Mouse (Mus musculus): ENCODE measurements around the gene Smagp.
A peak's percentile ranks its signal among the peaks of the same experiment; 100 is the strongest.

The Smagp gene

GRCm38 (mm10) chr15:100670004-100670403, 33.3 kb upstream of the Smagp start:
- peak overlapping the region; percentile 80; the same call in 1 of the 2 replicates for H3K4me3 ChIP-seq (replicated peaks; ENCODE audit: low read length)
- H3K4me1 ChIP-seq (replicated peaks; ENCODE audit: low read depth, low read length) = peaks cover 72% of the 10 kb centered on the region
- H3K36me3 ChIP-seq (ENCODE audit: insufficient read depth, low read length) = no peaks in the 10 kb centered on the region
- peaks cover 28% of the 10 kb centered on the region for H3K27me3 ChIP-seq (ENCODE audit: insufficient read depth, low read length)
- H3K9me3 ChIP-seq (ENCODE audit: low read length) = no peaks in the 10 kb centered on the region
- TF ChIP-seq CTCF (conservative IDR thresholded peaks at IDR 0.05; ENCODE audit: low read length) (no peak), NANOG (IDR thresholded peaks at IDR 0.05; ENCODE audit: borderline replicate concordance, low read length) (no peak), POU5F1 (IDR thresholded peaks at IDR 0.05; ENCODE audit: borderline replicate concordance, low read length) (no peak)

GRCm38 (mm10) chr15:100669337-100669736, 32.6 kb upstream of the Smagp start, which contains the start of gene Bin2:
Gene Bin2, minus strand, starts transcription at chr15:100669553.
- Histone ChIP-seq H3K36me3 (ENCODE audit: insufficient read depth, low read length) (no peaks in the 10 kb centered on the region), H3K27me3 (ENCODE audit: insufficient read depth, low read length) (peaks cover 28% of the 10 kb centered on the region), H3K4me1 (replicated peaks; ENCODE audit: low read depth, low read length) (peaks cover 72% of the 10 kb centered on the region), H3K9me3 (ENCODE audit: low read length) (no peaks in the 10 kb centered on the region), H3K4me3 (replicated peaks; ENCODE audit: low read length) (peak within 1 kb of the TSS; percentile 80)
- TF ChIP-seq POU5F1 (IDR thresholded peaks at IDR 0.05; ENCODE audit: borderline replicate concordance, low read length) (no peak), NANOG (IDR thresholded peaks at IDR 0.05; ENCODE audit: borderline replicate concordance, low read length) (no peak)

GRCm38 (mm10) chr15:100667871-100668545, 31.3 kb upstream of the Smagp start:
- Histone ChIP-seq H3K36me3 (ENCODE audit: insufficient read depth, low read length) (no peaks in the 10 kb centered on the region), H3K4me1 (replicated peaks; ENCODE audit: low read depth, low read length) (peaks cover 74% of the 10 kb centered on the region), H3K27me3 (ENCODE audit: insufficient read depth, low read length) (peaks cover 28% of the 10 kb centered on the region), H3K4me3 (replicated peaks; ENCODE audit: low read length) (no peak overlapping the region), H3K9me3 (ENCODE audit: low read length) (no peaks in the 10 kb centered on the region)
- TF ChIP-seq POU5F1 (IDR thresholded peaks at IDR 0.05; ENCODE audit: borderline replicate concordance, low read length) (no peak), NANOG (IDR thresholded peaks at IDR 0.05; ENCODE audit: borderline replicate concordance, low read length) (no peak), CTCF (conservative IDR thresholded peaks at IDR 0.05; ENCODE audit: low read length) (no peak)

- no peaks in the 10 kb centered on the region for H3K9me3 ChIP-seq (ENCODE audit: low read length)
- peaks cover 28% of the 10 kb centered on the region for H3K27me3 ChIP-seq (ENCODE audit: insufficient read depth, low read length)
- TF ChIP-seq POU5F1 (IDR thresholded peaks at IDR 0.05; ENCODE audit: borderline replicate concordance, low read length) (no peak), CTCF (conservative IDR thresholded peaks at IDR 0.05; ENCODE audit: low read length) (no peak), NANOG (IDR thresholded peaks at IDR 0.05; ENCODE audit: borderline replicate concordance, low read length) (no peak)
- no peaks in the 10 kb centered on the region for H3K36me3 ChIP-seq (ENCODE audit: insufficient read depth, low read length)
- H3K4me1 ChIP-seq (replicated peaks; ENCODE audit: low read depth, low read length) = peaks cover 76% of the 10 kb centered on the region
- H3K4me3 ChIP-seq (replicated peaks; ENCODE audit: low read length) = no peak overlapping the region
Measured at GRCm38 (mm10) chr15:100667420-100667819, 30.7 kb upstream of the Smagp start.

GRCm38 (mm10) chr15:100666851-100667250, 30.1 kb upstream of the Smagp start:
- H3K27me3 ChIP-seq (ENCODE audit: insufficient read depth, low read length) = peaks cover 28% of the 10 kb centered on the region
- H3K36me3 ChIP-seq (ENCODE audit: insufficient read depth, low read length) = no peaks in the 10 kb centered on the region
- H3K9me3 ChIP-seq (ENCODE audit: low read length) = no peaks in the 10 kb centered on the region
- H3K4me3 ChIP-seq (replicated peaks; ENCODE audit: low read length) = 0 out of 2 replicates have a peak overlapping the region, but pooled peaks have one; percentile 17
- peaks cover 80% of the 10 kb centered on the region for H3K4me1 ChIP-seq (replicated peaks; ENCODE audit: low read depth, low read length)
- TF ChIP-seq NANOG (IDR thresholded peaks at IDR 0.05; ENCODE audit: borderline replicate concordance, low read length) (no peak), CTCF (conservative IDR thresholded peaks at IDR 0.05; ENCODE audit: low read length) (no peak), POU5F1 (IDR thresholded peaks at IDR 0.05; ENCODE audit: borderline replicate concordance, low read length) (no peak)

- Histone ChIP-seq H3K9me3 (ENCODE audit: low read length) (no peaks in the 10 kb centered on the region), H3K27me3 (ENCODE audit: insufficient read depth, low read length) (peaks cover 28% of the 10 kb centered on the region), H3K4me1 (replicated peaks; ENCODE audit: low read depth, low read length) (peaks cover 81% of the 10 kb centered on the region), H3K4me3 (replicated peaks; ENCODE audit: low read length) (no peak overlapping the region), H3K36me3 (ENCODE audit: insufficient read depth, low read length) (no peaks in the 10 kb centered on the region)
- TF ChIP-seq POU5F1 (IDR thresholded peaks at IDR 0.05; ENCODE audit: borderline replicate concordance, low read length) = no peak
- TF ChIP-seq CTCF (conservative IDR thresholded peaks at IDR 0.05; ENCODE audit: low read length) = no peak
- TF ChIP-seq NANOG (IDR thresholded peaks at IDR 0.05; ENCODE audit: borderline replicate concordance, low read length) = no peak
Measured at GRCm38 (mm10) chr15:100666219-100666696, 29.5 kb upstream of the Smagp start.

GRCm38 (mm10) chr15:100665411-100666218, 28.9 kb upstream of the Smagp start:
- peaks cover 24% of the 10 kb centered on the region for H3K27me3 ChIP-seq (ENCODE audit: insufficient read depth, low read length)
- no peaks in the 10 kb centered on the region for H3K9me3 ChIP-seq (ENCODE audit: low read length)
- no peak overlapping the region for H3K4me3 ChIP-seq (replicated peaks; ENCODE audit: low read length)
- H3K36me3 ChIP-seq (ENCODE audit: insufficient read depth, low read length) = no peaks in the 10 kb centered on the region
- TF ChIP-seq POU5F1 (IDR thresholded peaks at IDR 0.05; ENCODE audit: borderline replicate concordance, low read length) = no peak
- no peak for TF ChIP-seq CTCF (conservative IDR thresholded peaks at IDR 0.05; ENCODE audit: low read length)
- TF ChIP-seq NANOG (IDR thresholded peaks at IDR 0.05; ENCODE audit: borderline replicate concordance, low read length) = no peak
- peaks cover 87% of the 10 kb centered on the region for H3K4me1 ChIP-seq (replicated peaks; ENCODE audit: low read depth, low read length)

GRCm38 (mm10) chr15:100664813-100665274, 28.1 kb upstream of the Smagp start:
- no peak overlapping the region for H3K4me3 ChIP-seq (replicated peaks; ENCODE audit: low read length)
- no peaks in the 10 kb centered on the region for H3K9me3 ChIP-seq (ENCODE audit: low read length)
- TF ChIP-seq NANOG (IDR thresholded peaks at IDR 0.05; ENCODE audit: borderline replicate concordance, low read length) (no peak), POU5F1 (IDR thresholded peaks at IDR 0.05; ENCODE audit: borderline replicate concordance, low read length) (no peak), CTCF (conservative IDR thresholded peaks at IDR 0.05; ENCODE audit: low read length) (no peak)
- peaks cover 18% of the 10 kb centered on the region for H3K27me3 ChIP-seq (ENCODE audit: insufficient read depth, low read length)
- peaks cover 90% of the 10 kb centered on the region for H3K4me1 ChIP-seq (replicated peaks; ENCODE audit: low read depth, low read length)
- no peaks in the 10 kb centered on the region for H3K36me3 ChIP-seq (ENCODE audit: insufficient read depth, low read length)
